ENCODE assay signal across 8 mouse cellular contexts in the genomic region with DNA sequence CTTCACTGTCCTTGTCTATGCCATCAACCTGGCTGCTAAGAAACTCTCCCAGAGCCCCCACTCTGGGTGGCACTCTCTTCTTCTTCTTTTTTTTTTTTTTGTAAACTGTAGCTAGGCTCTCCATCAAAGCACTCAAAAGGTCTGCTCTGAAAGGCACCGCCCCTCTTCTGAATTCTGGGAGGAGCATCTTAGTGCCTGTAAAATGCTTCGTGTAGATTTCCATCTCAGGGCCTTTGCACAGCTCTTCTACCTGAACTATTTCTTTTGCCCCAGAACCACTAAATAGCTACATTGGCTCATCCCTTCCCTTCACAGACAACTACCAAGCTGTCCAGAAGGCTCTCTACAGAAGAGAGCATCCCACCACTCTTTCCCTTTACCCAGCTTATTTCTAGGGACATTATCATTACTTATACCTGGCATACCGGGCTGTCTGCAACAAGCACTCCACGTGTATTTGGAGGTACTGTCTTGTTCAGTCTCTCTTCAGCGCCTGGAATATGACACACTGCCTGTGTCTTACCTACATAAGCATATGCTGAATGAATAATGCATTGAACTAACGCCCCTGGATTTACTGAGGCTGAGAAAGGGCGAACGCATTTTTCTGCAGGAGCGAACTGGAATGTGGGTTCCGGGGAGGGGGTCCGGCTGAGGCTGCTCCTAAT. TPM values are rescaled to one million over a fixed set of nuclear protein-coding genes. Genes with fewer than 3 reads are reported as not detected.
DNase-seq lines count a peak whose midpoint lies in the region; ATAC-seq and TF ChIP-seq lines count a peak whose summit lies in the region.

No protein-coding gene starts in this region.

- no peaks in the 10 kb centered on the region for H3K27me3 ChIP-seq in heart, embryonic 13.5 days (replicated peaks)
- H3K27me3 ChIP-seq in MEL (ENCODE audit: control insufficient read depth in 1 of 2, insufficient read depth in 2 of 2, low read length in 2 of 2), result no peaks in the 10 kb centered on the region
- no peaks in the 10 kb centered on the region for H3K27me3 ChIP-seq in forebrain, embryonic 13.5 days
- no peaks in the 10 kb centered on the region for H3K27me3 ChIP-seq in liver, embryonic 15.5 days
- no peaks in the 10 kb centered on the region for H3K27me3 ChIP-seq in small intestine, adult 2 months (ENCODE audit: control insufficient read depth, insufficient read depth, low read length)

- peak overlapping the region; percentile 93 for H3K4me2 ChIP-seq in heart, embryonic 13.5 days
- peak overlapping the region; percentile 81 for H3K4me2 ChIP-seq in forebrain, embryonic 13.5 days
- peak overlapping the region; percentile 86 for H3K4me2 ChIP-seq in liver, embryonic 15.5 days

- 3% methylated on average over 11 of the region's 11 CpGs for WGBS in heart, embryonic 13.5 days
- WGBS in forebrain, embryonic 13.5 days, result 2% methylated on average over 11 of the region's 11 CpGs
- under 1% methylated on average over 11 of the region's 11 CpGs for WGBS in liver, embryonic 15.5 days (ENCODE audit: insufficient replicate concordance)
- under 1% methylated on average over 11 of the region's 11 CpGs for WGBS in small intestine, adult 2 months

- peaks cover 12% of the 10 kb centered on the region for H3K79me2 ChIP-seq in MEL (ENCODE audit: control insufficient read depth, insufficient read depth, low read length, poor library complexity)

- peaks cover 13% of the 10 kb centered on the region for H3K4me1 ChIP-seq in heart, embryonic 13.5 days
- H3K4me1 ChIP-seq in MEL (ENCODE audit: control insufficient read depth in 1 of 2, insufficient read depth in 2 of 2, low read length in 2 of 2), result peaks cover 8 to 12% of the 10 kb centered on the region in 2 experiments
- peaks cover 8% of the 10 kb centered on the region for H3K4me1 ChIP-seq in forebrain, embryonic 13.5 days
- peaks cover 20% of the 10 kb centered on the region for H3K4me1 ChIP-seq in liver, embryonic 15.5 days (replicated peaks)
- H3K4me1 ChIP-seq in small intestine, adult 2 months (ENCODE audit: control insufficient read depth, insufficient read depth, insufficient read length, low read length), result no peaks in the 10 kb centered on the region

- no peak for TF ChIP-seq CTCF in MEL (IDR thresholded peaks at IDR 0.05 in 2 of 3, conservative IDR thresholded peaks at IDR 0.05 in 1 of 3; ENCODE audit: control insufficient read depth in 1 of 3, insufficient read depth in 1 of 3, low read depth in 2 of 3, low read length in 3 of 3, poor library complexity in 1 of 3, severe bottlenecking in 1 of 3)
- TF ChIP-seq CTCF in small intestine, adult 2 months (IDR thresholded peaks at IDR 0.05; ENCODE audit: extremely low read depth, insufficient read length, insufficient replicate concordance, low read depth, low read length), result no peak

- no peak for DNase-seq in heart, postnatal 36 days
- DNase-seq in MEL (ENCODE audit: low read depth, low spot score), result peak; percentile 90
- no peak for DNase-seq in layer of hippocampus, postnatal 36 days
- DNase-seq in cerebellum, adult 11 months, result no peak

- intact Hi-C loops in heart, postnatal 36 days (cut with DNase I), result no loop called here

- H3K9ac ChIP-seq in heart, embryonic 13.5 days, result peak overlapping the region; percentile 91
- H3K9ac ChIP-seq in MEL (ENCODE audit: control insufficient read depth, low read depth, low read length, poor library complexity, severe bottlenecking), result peak overlapping the region; percentile 95
- peak overlapping the region; percentile 82 for H3K9ac ChIP-seq in forebrain, embryonic 13.5 days
- H3K9ac ChIP-seq in liver, embryonic 15.5 days, result peak overlapping the region; percentile 79

- peak overlapping the region; percentile 90 for H3K4me3 ChIP-seq in heart, embryonic 13.5 days
- peak overlapping the region; percentile 86 to 89 for H3K4me3 ChIP-seq in MEL (ENCODE audit: control insufficient read depth in 1 of 2, insufficient read depth in 1 of 2, low read depth in 2 of 2, low read length in 2 of 2)
- peak overlapping the region; percentile 81 for H3K4me3 ChIP-seq in forebrain, embryonic 13.5 days
- H3K4me3 ChIP-seq in liver, embryonic 15.5 days (replicated peaks), result peak overlapping the region; percentile 83
- H3K4me3 ChIP-seq in small intestine, adult 2 months (ENCODE audit: low read depth, low read length), result peak overlapping the region; percentile 83

- TF ChIP-seq EP300 in MEL (IDR thresholded peaks at IDR 0.05; ENCODE audit: low read depth in 1 of 2, low read length in 2 of 2), result no peak

- ATAC-seq in heart, embryonic 13.5 days (ENCODE audit: extremely low read depth, insufficient number of reproducible peaks, low FRiP score, low TSS enrichment), result peak; percentile 29
- ATAC-seq in forebrain, embryonic 13.5 days, result peak; percentile 46; the same call in 1 of the 2 replicates
- ATAC-seq in liver, embryonic 15.5 days (ENCODE audit: insufficient read depth), result peak; percentile 36

- H3K9me3 ChIP-seq in heart, embryonic 13.5 days, result no peaks in the 10 kb centered on the region
- H3K9me3 ChIP-seq in MEL (replicated peaks; ENCODE audit: insufficient read depth, low read length), result no peaks in the 10 kb centered on the region
- no peaks in the 10 kb centered on the region for H3K9me3 ChIP-seq in forebrain, embryonic 13.5 days (replicated peaks)
- H3K9me3 ChIP-seq in liver, embryonic 15.5 days (replicated peaks), result no peaks in the 10 kb centered on the region

- H3K36me3 ChIP-seq in heart, embryonic 13.5 days, result peaks cover 55% of the 10 kb centered on the region
- peaks cover 2 to 19% of the 10 kb centered on the region in 2 experiments for H3K36me3 ChIP-seq in MEL (ENCODE audit: control insufficient read depth in 1 of 2, insufficient read depth in 2 of 2, low read length in 2 of 2)
- peaks cover 25% of the 10 kb centered on the region for H3K36me3 ChIP-seq in forebrain, embryonic 13.5 days (ENCODE audit: poor library complexity, severe bottlenecking)
- peaks cover 23% of the 10 kb centered on the region for H3K36me3 ChIP-seq in liver, embryonic 15.5 days (replicated peaks)
- peaks cover 10% of the 10 kb centered on the region for H3K36me3 ChIP-seq in small intestine, adult 2 months (ENCODE audit: control insufficient read depth, insufficient read depth, low read length)

- H3K27ac ChIP-seq in heart, embryonic 13.5 days (replicated peaks), result peak overlapping the region; percentile 73
- H3K27ac ChIP-seq in MEL (ENCODE audit: control insufficient read depth, low read depth, low read length), result peak overlapping the region; percentile 85
- H3K27ac ChIP-seq in forebrain, embryonic 13.5 days, result peak overlapping the region; percentile 72
- H3K27ac ChIP-seq in liver, embryonic 15.5 days (replicated peaks), result peak overlapping the region; percentile 63
- H3K27ac ChIP-seq in small intestine, adult 2 months (ENCODE audit: insufficient read depth, low read depth, low read length), result no peak overlapping the region

- peak in 1 of 2 experiments; percentile 67; a peak in 2 of 4 replicates for TF ChIP-seq POLR2A in MEL (IDR thresholded peaks at IDR 0.05; ENCODE audit: control insufficient read depth in 1 of 2, insufficient read depth in 1 of 2, low read depth in 1 of 2, low read length in 2 of 2, poor library complexity in 1 of 2)
- no peak for TF ChIP-seq POLR2A in small intestine, adult 2 months (IDR thresholded peaks at IDR 0.05; ENCODE audit: low read depth, low read length)

- no peak for TF ChIP-seq RAD21 in MEL (IDR thresholded peaks at IDR 0.05; ENCODE audit: low read depth, low read length)

RNA-seq across cellular contexts. Expression of gene Aarsd1, which starts 0.8 kb away (rescaled TPM):
- 35.4 and 45.9 TPM in 2 replicates for polyA plus RNA-seq in heart, embryonic 13.5 days (2015; fragmentation: Nextera tagmentation; extraction: Ambion mirVana)
- 10 to 100 TPM; 18.6 to 22.8 TPM for total RNA-seq in heart, postnatal 36 days (2021)
- 133 TPM in 2 replicates for total RNA-seq in MEL (2012; rRNA removed)
- polyA plus RNA-seq in MEL (2012; ENCODE audit: insufficient read depth in 1 of 2, insufficient read length in 2 of 2, low read depth in 1 of 2, low replicate concordance in 2 of 2, missing spikeins in 1 of 2), result 100 to 1,000 TPM in 1 of 2 experiments, 10 to 100 TPM in 1; 80.5 to 371 TPM
- polyA plus RNA-seq in forebrain, embryonic 13.5 days (2015; fragmentation: Nextera tagmentation; extraction: Ambion mirVana), result 101 and 113 TPM in 2 replicates
- polyA plus RNA-seq in liver, embryonic 15.5 days (2015; fragmentation: Nextera tagmentation; extraction: Ambion mirVana), result 37.2 and 37.3 TPM in 2 replicates
- polyA plus RNA-seq in small intestine, adult 2 months (2012; rRNA removed), result 8.5 and 10.8 TPM in 2 replicates
- 10 to 100 TPM; 41.4 to 43.7 TPM for total RNA-seq in layer of hippocampus, postnatal 36 days (2021)

RNA-seq across cellular contexts. Expression of gene Gm27029, which starts 8.0 kb away (rescaled TPM):
- polyA plus RNA-seq in heart, embryonic 13.5 days (2015; fragmentation: Nextera tagmentation; extraction: Ambion mirVana), result 14.7 and 18.3 TPM in 2 replicates
- total RNA-seq in heart, postnatal 36 days (2021), result 10 to 100 TPM in 1 of 2 experiments, 1 to 10 TPM in 1; 8.0 to 10.3 TPM
- 6.8 and 7.4 TPM in 2 replicates for total RNA-seq in MEL (2012; rRNA removed)
- polyA plus RNA-seq in MEL (2012; ENCODE audit: insufficient read depth in 1 of 2, insufficient read length in 2 of 2, low read depth in 1 of 2, low replicate concordance in 2 of 2, missing spikeins in 1 of 2), result 1 to 10 TPM in 1 of 2 experiments, not detected in 1; 4.2 TPM
- 7.6 and 8.0 TPM in 2 replicates for polyA plus RNA-seq in forebrain, embryonic 13.5 days (2015; fragmentation: Nextera tagmentation; extraction: Ambion mirVana)
- polyA plus RNA-seq in liver, embryonic 15.5 days (2015; fragmentation: Nextera tagmentation; extraction: Ambion mirVana), result 2.1 and 3.1 TPM in 2 replicates
- polyA plus RNA-seq in small intestine, adult 2 months (2012; rRNA removed), result 0.11 TPM in 1 of 2 replicates, not detected in the other
- total RNA-seq in layer of hippocampus, postnatal 36 days (2021), result 1 to 10 TPM; 7.1 to 8.8 TPM

RNA-seq across cellular contexts. Expression of gene Rundc1, which starts 8.3 kb away (rescaled TPM):
- 13.1 and 14.3 TPM in 2 replicates for polyA plus RNA-seq in heart, embryonic 13.5 days (2015; fragmentation: Nextera tagmentation; extraction: Ambion mirVana)
- total RNA-seq in heart, postnatal 36 days (2021), result 10 to 100 TPM; 12.2 to 12.4 TPM
- 8.5 and 9.2 TPM in 2 replicates for total RNA-seq in MEL (2012; rRNA removed)
- 10 to 100 TPM in 1 of 2 experiments, not detected in 1; 13.1 TPM for polyA plus RNA-seq in MEL (2012; ENCODE audit: insufficient read depth in 1 of 2, insufficient read length in 2 of 2, low read depth in 1 of 2, low replicate concordance in 2 of 2, missing spikeins in 1 of 2)
- polyA plus RNA-seq in forebrain, embryonic 13.5 days (2015; fragmentation: Nextera tagmentation; extraction: Ambion mirVana), result 24.2 and 26.3 TPM in 2 replicates
- 5.7 TPM in 2 replicates for polyA plus RNA-seq in liver, embryonic 15.5 days (2015; fragmentation: Nextera tagmentation; extraction: Ambion mirVana)
- 15.4 and 23.7 TPM in 2 replicates for polyA plus RNA-seq in small intestine, adult 2 months (2012; rRNA removed)
- total RNA-seq in layer of hippocampus, postnatal 36 days (2021), result 10 to 100 TPM; 34.8 to 36.3 TPM

RNA-seq across cellular contexts. Expression of gene Ptges3l, which starts 8.6 kb away (rescaled TPM):
- polyA plus RNA-seq in heart, embryonic 13.5 days (2015; fragmentation: Nextera tagmentation; extraction: Ambion mirVana), result 71.6 and 75.1 TPM in 2 replicates
- 10 to 100 TPM; 50.6 to 66.9 TPM for total RNA-seq in heart, postnatal 36 days (2021)
- total RNA-seq in MEL (2012; rRNA removed), result 1.4 and 1.6 TPM in 2 replicates
- 1 to 10 TPM in 1 of 2 experiments, not detected in 1; 2.3 TPM for polyA plus RNA-seq in MEL (2012; ENCODE audit: insufficient read depth in 1 of 2, insufficient read length in 2 of 2, low read depth in 1 of 2, low replicate concordance in 2 of 2, missing spikeins in 1 of 2)
- polyA plus RNA-seq in forebrain, embryonic 13.5 days (2015; fragmentation: Nextera tagmentation; extraction: Ambion mirVana), result 1.2 TPM in 2 replicates
- polyA plus RNA-seq in liver, embryonic 15.5 days (2015; fragmentation: Nextera tagmentation; extraction: Ambion mirVana), result 1.3 and 1.4 TPM in 2 replicates
- polyA plus RNA-seq in small intestine, adult 2 months (2012; rRNA removed), result 0.51 and 0.89 TPM in 2 replicates
- total RNA-seq in layer of hippocampus, postnatal 36 days (2021), result 1 to 10 TPM; 1.7 to 2.0 TPM

RNA-seq across cellular contexts. Expression of gene Rpl27, which starts 25.5 kb away (rescaled TPM):
- 222 and 239 TPM in 2 replicates for polyA plus RNA-seq in heart, embryonic 13.5 days (2015; fragmentation: Nextera tagmentation; extraction: Ambion mirVana)
- 10 to 100 TPM; 48.2 to 52.4 TPM for total RNA-seq in heart, postnatal 36 days (2021)
- total RNA-seq in MEL (2012; rRNA removed), result 2,405 and 2,621 TPM in 2 replicates
- polyA plus RNA-seq in MEL (2012; ENCODE audit: insufficient read depth in 1 of 2, insufficient read length in 2 of 2, low read depth in 1 of 2, low replicate concordance in 2 of 2, missing spikeins in 1 of 2), result 100 to 1,000 TPM in 1 of 2 experiments, not detected in 1; 595 TPM
- polyA plus RNA-seq in forebrain, embryonic 13.5 days (2015; fragmentation: Nextera tagmentation; extraction: Ambion mirVana), result 338 and 387 TPM in 2 replicates
- 149 and 195 TPM in 2 replicates for polyA plus RNA-seq in liver, embryonic 15.5 days (2015; fragmentation: Nextera tagmentation; extraction: Ambion mirVana)
- polyA plus RNA-seq in small intestine, adult 2 months (2012; rRNA removed), result 178 and 244 TPM in 2 replicates
- total RNA-seq in layer of hippocampus, postnatal 36 days (2021), result 10 to 100 TPM; 28.5 to 39.7 TPM
